Mouse (Mus musculus): ENCODE measurements around the gene Por. TPM values are rescaled to one million over a fixed set of nuclear protein-coding genes. Genes with fewer than 3 reads are reported as not detected.

Gene Por
- polyA plus RNA-seq, 1 experiment from 2014 or later: 93.5 TPM

DNA sequence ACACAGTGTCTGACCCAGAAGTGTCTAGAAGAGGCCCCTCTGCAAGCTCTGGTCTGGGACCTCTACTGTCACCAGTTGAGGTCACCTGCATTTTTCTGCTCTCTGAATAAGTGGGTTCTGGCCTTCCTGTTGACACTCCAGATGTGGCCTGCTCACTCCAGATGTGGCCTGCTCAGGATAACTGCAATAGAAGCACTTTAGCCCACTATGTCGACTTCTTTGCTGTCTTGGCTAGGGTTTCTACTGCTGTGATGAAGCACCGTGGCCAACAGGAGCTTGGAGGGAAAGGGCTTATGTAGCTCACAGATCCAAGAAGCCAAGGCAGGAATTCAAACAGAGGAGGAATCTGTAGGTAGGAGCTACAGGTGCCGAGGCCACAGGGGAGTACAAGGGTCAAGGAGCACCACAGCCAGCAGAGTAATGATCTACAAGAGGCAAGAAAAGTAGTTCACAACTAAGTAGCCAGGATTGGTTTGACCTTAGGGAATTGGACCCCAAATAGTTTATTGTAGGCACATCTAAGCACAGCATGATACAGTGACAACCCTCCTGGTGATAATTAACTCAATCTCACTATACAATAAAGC is 53.4 kb downstream of the Por start:
- H3K27me3 ChIP-seq: no peaks in the 10 kb centered on the region
- H3K9ac ChIP-seq: no peak overlapping the region
- H3K9me3 ChIP-seq: no peaks in the 10 kb centered on the region
- peak overlapping the region; percentile 40; the same call in 1 of the 2 replicates for H3K27ac ChIP-seq
- 32% methylated on average over 3 of the region's 3 CpGs for WGBS
- no peak for ATAC-seq (ENCODE audit: low FRiP score, low read depth)
- H3K4me1 ChIP-seq: peaks cover 62% of the 10 kb centered on the region
- H3K4me2 ChIP-seq (replicated peaks): no peak overlapping the region
- H3K36me3 ChIP-seq: peaks cover 24% of the 10 kb centered on the region
- H3K4me3 ChIP-seq: no peak overlapping the region

DNA sequence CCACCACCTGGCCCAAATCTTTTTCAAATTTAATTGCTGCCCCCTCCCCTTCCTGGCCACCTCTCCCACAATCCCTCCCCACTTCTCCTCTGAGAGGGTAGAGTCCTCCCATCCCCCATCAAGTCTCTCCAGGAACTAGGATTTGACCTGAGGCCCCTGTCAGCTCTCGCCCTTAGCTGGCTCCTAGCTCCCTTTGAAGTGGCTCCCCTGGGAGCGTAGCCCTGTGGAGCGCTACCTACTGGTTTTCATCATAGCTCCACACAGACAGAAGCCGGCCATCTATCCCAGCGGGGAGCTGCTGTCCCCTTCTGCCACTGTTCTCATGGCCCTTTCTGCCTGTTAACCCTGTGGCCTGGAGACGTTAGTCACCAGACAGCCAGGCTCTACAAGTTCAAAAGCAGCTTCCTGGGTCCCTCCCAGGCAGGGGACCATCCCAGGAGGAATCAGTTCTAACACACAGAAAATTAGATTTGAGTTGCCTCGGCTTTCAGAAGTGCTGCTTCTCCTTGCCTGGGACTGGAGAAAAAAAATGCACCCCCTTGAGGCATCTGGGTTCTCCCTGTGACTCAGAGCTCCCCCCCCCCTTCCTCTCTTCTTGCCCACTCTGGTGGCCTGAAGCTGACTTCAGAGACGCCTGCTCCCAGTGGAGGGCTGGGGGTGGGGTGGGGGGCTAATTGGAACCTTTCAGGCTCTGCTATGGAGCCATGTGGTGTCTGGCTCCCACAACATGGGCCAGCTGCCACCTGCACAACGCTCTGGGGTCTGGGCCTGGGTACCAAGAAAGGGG is 54.9 kb downstream of the Por start:
- Histone ChIP-seq H3K9ac (peak overlapping the region; percentile 40; the same call in 1 of the 2 replicates), H3K4me3 (0 out of 2 replicates have a peak overlapping the region, but pooled peaks have one; percentile 37), H3K4me2 (replicated peaks) (peak overlapping the region; percentile 64), H3K36me3 (peaks cover 28% of the 10 kb centered on the region), H3K27me3 (no peaks in the 10 kb centered on the region), H3K27ac (peak overlapping the region; percentile 92), H3K9me3 (no peaks in the 10 kb centered on the region), H3K4me1 (peaks cover 62% of the 10 kb centered on the region)
- peak; percentile 60 for ATAC-seq (ENCODE audit: low FRiP score, low read depth)
- 6% methylated on average over 9 of the region's 9 CpGs for WGBS

DNA sequence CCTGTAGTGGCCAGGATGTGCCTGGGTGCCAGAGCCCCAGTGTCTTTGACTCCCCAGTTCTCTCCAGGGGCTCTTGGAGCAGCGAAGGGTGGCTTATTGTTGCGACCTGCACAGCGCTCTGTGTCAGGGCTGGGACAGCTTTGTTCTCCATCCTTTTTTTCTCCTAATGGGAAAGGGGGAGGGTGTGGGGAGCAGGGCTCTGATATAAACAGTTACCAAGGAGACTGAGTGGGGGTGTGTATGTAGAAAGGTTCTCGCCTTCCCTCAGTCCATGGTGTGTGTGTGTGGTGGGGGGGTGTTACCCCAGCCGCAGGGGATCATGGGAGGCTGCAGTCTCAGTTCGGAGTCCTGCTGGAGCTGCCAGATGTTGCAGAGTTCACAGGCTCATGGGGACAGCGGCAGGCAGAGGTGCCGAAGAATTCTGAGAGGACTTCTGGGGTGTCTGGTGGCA is 55.6 kb downstream of the Por start:
- Histone ChIP-seq H3K4me2 (replicated peaks) (peak overlapping the region; percentile 64), H3K27me3 (no peaks in the 10 kb centered on the region), H3K9me3 (no peaks in the 10 kb centered on the region), H3K27ac (peak overlapping the region; percentile 92), H3K36me3 (peaks cover 28% of the 10 kb centered on the region), H3K4me1 (peaks cover 59% of the 10 kb centered on the region), H3K9ac (peak overlapping the region; percentile 57), H3K4me3 (peak overlapping the region; percentile 37)
- peak; percentile 89 for ATAC-seq (ENCODE audit: low FRiP score, low read depth)
- WGBS: 4% methylated on average over 8 of the region's 8 CpGs

DNA sequence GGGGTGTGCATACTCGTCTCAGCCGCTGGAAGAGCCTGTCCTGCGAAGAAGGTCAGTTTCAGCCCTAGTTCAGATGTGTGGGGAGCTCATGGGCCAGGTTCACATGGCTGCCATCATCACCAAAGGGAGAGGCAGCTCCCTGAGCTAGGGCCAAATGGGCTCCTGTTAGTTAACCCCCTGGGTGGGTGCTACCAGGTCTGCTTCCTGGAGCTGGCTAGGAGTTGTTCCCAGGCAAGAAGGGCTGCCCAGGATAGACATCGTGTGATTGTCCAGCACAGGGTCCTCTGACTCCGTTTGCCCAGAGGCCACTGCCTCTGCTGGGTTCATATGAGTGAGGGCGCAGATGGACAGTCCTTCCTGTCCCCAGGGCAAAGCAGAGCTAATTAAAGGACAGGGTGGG is 56.2 kb downstream of the Por start:
- H3K9me3 ChIP-seq: no peaks in the 10 kb centered on the region
- peak overlapping the region; percentile 57 for H3K9ac ChIP-seq
- 23% methylated on average over 6 of the region's 6 CpGs for WGBS
- peak overlapping the region; percentile 92 for H3K27ac ChIP-seq
- peak overlapping the region; percentile 37 for H3K4me3 ChIP-seq
- peak overlapping the region; percentile 64 for H3K4me2 ChIP-seq (replicated peaks)
- H3K4me1 ChIP-seq: peaks cover 59% of the 10 kb centered on the region
- no peak for ATAC-seq (ENCODE audit: low FRiP score, low read depth)
- H3K27me3 ChIP-seq: no peaks in the 10 kb centered on the region
- peaks cover 31% of the 10 kb centered on the region for H3K36me3 ChIP-seq

DNA sequence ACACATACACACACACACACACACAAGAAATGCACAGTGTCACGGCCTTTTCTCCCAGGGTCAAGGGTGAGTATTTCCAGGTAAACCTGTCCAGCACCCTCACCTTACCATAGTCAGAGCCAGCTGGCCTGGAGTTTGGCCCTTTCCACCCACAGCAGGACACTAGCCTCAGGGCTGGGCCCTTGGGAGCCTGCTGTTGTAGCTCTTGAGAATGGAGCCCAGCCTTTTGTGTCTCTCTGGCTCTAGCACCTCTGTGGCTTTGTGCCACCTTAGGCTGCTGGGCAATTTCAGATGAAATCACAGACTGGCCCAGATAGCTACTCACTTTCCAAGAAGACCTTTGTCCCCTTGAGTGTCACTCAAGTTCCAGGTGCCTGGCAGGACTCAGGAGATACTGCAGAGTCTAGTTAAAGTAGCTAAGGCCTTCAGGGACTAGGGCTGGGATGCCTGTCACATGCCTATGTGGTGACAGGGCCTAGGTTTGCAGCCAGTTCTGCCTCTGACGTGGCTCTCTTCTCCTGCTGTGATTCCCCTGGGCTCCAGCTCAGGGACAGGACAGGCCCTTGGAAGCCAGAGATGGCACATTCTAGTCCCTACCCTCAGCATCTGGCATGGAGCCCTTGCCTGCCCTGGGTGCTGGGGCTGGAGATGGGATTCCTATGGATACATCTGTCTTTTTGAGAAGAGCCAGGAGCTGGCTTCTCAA is 57.0 kb downstream of the Por start:
- no peaks in the 10 kb centered on the region for H3K9me3 ChIP-seq
- H3K4me3 ChIP-seq: peak overlapping the region; percentile 37
- H3K4me1 ChIP-seq: peaks cover 58% of the 10 kb centered on the region

DNA sequence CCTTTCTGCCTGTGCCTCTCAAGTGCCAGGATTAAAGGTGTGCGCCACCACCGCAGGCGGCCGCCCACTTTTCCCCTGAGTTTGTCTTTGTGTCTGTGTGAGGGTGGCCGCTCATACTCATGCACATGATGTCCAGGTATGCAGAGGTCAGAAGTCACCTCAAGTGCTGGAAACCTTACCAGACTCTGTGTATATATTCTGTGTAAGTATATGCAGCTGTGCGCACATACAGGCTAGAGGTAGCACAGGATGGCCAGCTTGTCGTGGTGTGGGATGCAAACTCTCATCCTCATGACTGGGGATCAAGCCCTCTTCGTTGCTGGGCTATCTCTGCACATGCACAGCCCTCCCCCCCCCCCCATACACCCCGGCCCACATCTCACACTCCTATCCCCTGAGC is 58.0 kb downstream of the Por start:
- peaks cover 48% of the 10 kb centered on the region for H3K4me1 ChIP-seq
- H3K4me3 ChIP-seq: no peak overlapping the region
- no peak for ATAC-seq (ENCODE audit: low FRiP score, low read depth)
- no peak overlapping the region for H3K27ac ChIP-seq
- H3K4me2 ChIP-seq (replicated peaks): no peak overlapping the region
- H3K36me3 ChIP-seq: peaks cover 48% of the 10 kb centered on the region
- WGBS: 93% methylated on average over 9 of the region's 9 CpGs
- no peaks in the 10 kb centered on the region for H3K9me3 ChIP-seq
- H3K9ac ChIP-seq: no peak overlapping the region
- no peaks in the 10 kb centered on the region for H3K27me3 ChIP-seq

More for the DNA sequence above, 57.0 kb downstream of the Por start:
- Histone ChIP-seq H3K27me3 (no peaks in the 10 kb centered on the region), H3K9ac (peak overlapping the region; percentile 57), H3K27ac (no peak overlapping the region), H3K36me3 (peaks cover 37% of the 10 kb centered on the region), H3K4me2 (replicated peaks) (peak overlapping the region; percentile 64)
- 54% methylated on average over 2 of the region's 2 CpGs for WGBS
- no peak for ATAC-seq (ENCODE audit: low FRiP score, low read depth)

DNA sequence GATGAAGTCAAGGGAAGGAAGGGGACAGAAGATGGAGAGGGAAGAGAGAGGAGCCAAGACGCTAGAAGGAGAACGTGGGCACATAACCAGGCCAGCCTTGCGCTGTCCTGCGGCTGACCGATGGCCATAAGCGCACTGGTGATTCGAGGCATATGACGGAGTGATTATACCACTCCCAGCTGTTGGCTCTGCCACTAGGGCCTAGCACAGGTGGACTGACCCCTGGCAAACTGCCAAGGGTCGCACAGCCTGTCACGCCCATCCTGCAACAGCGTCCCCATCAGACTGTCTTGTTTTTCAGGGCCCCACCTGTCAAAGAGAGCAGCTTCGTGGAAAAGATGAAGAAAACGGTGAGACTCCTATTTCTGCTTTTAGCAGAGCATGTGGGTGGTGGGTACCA is 58.5 kb downstream of the Por start:
- H3K9me3 ChIP-seq: no peaks in the 10 kb centered on the region
- WGBS: 91% methylated on average over 13 of the region's 13 CpGs
- no peak overlapping the region for H3K4me3 ChIP-seq
- H3K9ac ChIP-seq: no peak overlapping the region
- peaks cover 53% of the 10 kb centered on the region for H3K36me3 ChIP-seq
- H3K27me3 ChIP-seq: no peaks in the 10 kb centered on the region
- peaks cover 43% of the 10 kb centered on the region for H3K4me1 ChIP-seq
- no peak for ATAC-seq (ENCODE audit: low FRiP score, low read depth)
- no peak overlapping the region for H3K4me2 ChIP-seq (replicated peaks)
- no peak overlapping the region for H3K27ac ChIP-seq

DNA sequence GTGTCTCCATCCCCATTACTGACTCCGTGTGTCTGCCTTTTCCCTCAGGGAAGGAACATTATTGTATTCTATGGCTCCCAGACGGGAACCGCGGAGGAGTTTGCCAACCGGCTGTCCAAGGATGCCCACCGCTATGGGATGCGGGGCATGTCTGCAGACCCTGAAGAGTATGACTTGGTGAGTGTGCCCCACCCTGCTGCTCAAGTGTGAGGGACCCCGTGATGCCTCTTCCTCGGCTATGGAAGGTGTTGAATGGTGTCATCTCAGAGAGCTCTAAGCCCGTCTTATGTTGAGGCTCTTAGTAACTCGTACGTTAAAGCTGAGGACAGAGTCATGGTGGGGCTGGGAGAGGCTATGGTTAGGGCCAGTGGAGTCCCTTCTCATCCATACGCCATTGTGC is 59.5 kb downstream of the Por start:
- peaks cover 63% of the 10 kb centered on the region for H3K36me3 ChIP-seq
- no peak overlapping the region for H3K27ac ChIP-seq
- H3K4me3 ChIP-seq: no peak overlapping the region
- ATAC-seq (ENCODE audit: low FRiP score, low read depth): no peak
- H3K9me3 ChIP-seq: no peaks in the 10 kb centered on the region
- no peaks in the 10 kb centered on the region for H3K27me3 ChIP-seq
- WGBS: 91% methylated on average over 13 of the region's 13 CpGs
- no peak overlapping the region for H3K9ac ChIP-seq
- peaks cover 33% of the 10 kb centered on the region for H3K4me1 ChIP-seq
- no peak overlapping the region for H3K4me2 ChIP-seq (replicated peaks)

DNA sequence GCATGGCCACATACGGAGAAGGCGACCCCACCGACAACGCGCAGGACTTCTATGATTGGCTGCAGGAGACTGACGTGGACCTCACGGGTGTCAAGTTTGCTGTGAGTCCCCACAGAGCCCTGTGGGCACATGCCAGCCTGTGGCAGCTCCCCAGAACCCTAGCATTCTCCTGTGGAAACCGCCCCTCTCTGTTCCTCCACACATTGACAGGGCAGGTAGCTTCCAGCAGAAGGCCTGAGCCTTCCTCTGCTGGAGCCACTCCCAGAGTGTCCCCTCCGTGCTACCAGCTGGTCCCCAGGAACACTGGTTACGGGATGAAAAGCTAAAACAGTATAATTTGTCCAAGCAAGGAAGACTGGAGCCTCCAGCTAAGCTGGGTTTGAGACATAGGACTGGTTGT is 60.4 kb downstream of the Por start:
- Histone ChIP-seq H3K4me3 (no peak overlapping the region), H3K4me1 (peaks cover 24% of the 10 kb centered on the region), H3K9me3 (no peaks in the 10 kb centered on the region), H3K27ac (no peak overlapping the region), H3K9ac (no peak overlapping the region), H3K27me3 (no peaks in the 10 kb centered on the region), H3K4me2 (replicated peaks) (no peak overlapping the region), H3K36me3 (peaks cover 72% of the 10 kb centered on the region)
- WGBS: 95% methylated on average over 10 of the region's 10 CpGs
- no peak for ATAC-seq (ENCODE audit: low FRiP score, low read depth)

DNA sequence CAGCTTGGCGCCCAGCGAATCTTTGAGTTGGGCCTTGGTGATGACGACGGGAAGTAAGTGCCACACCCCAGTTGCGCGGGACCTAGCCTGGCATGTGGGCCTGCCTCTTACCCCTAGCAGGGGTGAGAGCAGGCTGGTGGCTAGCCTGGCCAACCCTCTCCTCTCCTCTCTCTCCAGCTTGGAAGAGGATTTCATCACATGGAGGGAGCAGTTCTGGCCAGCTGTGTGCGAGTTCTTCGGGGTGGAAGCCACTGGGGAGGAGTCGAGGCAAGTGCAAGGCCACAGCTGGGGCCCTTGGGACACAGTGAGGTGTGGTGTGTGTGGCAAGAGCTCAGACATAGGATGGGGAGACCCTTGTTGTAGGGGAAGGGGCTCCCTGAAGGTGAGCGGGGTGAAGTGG is 61.1 kb downstream of the Por start:
- ATAC-seq (ENCODE audit: low FRiP score, low read depth): no peak
- WGBS: 91% methylated on average over 10 of the region's 10 CpGs
- no peak overlapping the region for H3K4me2 ChIP-seq (replicated peaks)
- peaks cover 18% of the 10 kb centered on the region for H3K4me1 ChIP-seq
- no peak overlapping the region for H3K9ac ChIP-seq
- H3K27me3 ChIP-seq: no peaks in the 10 kb centered on the region
- H3K27ac ChIP-seq: no peak overlapping the region
- no peaks in the 10 kb centered on the region for H3K9me3 ChIP-seq
- H3K36me3 ChIP-seq: peaks cover 78% of the 10 kb centered on the region
- no peak overlapping the region for H3K4me3 ChIP-seq

DNA sequence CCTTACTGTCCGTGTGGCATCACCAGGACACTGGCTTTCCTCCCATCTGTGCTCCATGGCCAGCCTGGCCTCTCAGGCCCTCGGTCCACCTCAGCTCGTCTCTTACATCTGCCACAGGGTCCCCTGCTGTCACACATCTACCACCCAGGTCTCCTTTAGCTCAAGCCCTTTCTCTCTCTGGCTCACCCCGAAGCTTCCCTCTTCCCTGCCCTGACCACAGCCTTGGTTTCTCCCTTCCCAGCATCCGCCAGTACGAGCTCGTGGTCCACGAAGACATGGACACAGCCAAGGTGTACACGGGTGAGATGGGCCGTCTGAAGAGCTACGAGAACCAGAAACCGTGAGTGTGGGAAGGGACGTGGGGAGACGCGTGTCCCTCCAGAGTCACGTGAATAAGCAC is 61.5 kb downstream of the Por start:
- H3K27ac ChIP-seq: no peak overlapping the region
- ATAC-seq (ENCODE audit: low FRiP score, low read depth): no peak
- H3K4me2 ChIP-seq (replicated peaks): no peak overlapping the region
- H3K9ac ChIP-seq: no peak overlapping the region
- 91% methylated on average over 16 of the region's 16 CpGs for WGBS
- no peak overlapping the region for H3K4me3 ChIP-seq
- no peaks in the 10 kb centered on the region for H3K9me3 ChIP-seq
- H3K36me3 ChIP-seq: peaks cover 82% of the 10 kb centered on the region
- H3K27me3 ChIP-seq: no peaks in the 10 kb centered on the region
- peaks cover 14% of the 10 kb centered on the region for H3K4me1 ChIP-seq

DNA sequence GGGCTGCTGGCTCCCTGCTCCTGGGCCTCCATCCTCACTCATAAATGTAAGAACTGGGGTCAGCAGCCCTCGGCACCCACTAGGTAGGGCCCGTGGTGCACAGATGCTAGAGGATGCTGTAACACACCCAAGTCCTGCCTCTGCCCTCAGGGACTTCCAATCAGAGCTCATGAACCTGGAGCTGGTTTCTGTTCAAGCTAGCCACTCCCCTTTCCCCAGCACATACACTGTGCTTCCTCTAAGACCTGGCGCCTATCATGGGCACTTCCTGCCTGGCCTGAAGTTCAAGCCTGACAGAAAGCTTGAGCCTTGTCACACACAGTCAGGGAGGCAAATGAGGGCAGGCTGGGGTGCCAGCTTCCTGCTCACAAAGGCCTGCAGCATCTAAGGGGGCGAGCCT is 63.2 kb downstream of the Por start:
- ATAC-seq (ENCODE audit: low FRiP score, low read depth): no peak

More for the DNA sequence above, 63.2 kb downstream of the Por start:
- Histone ChIP-seq H3K27ac (no peak overlapping the region), H3K9ac (no peak overlapping the region), H3K4me1 (no peaks in the 10 kb centered on the region), H3K9me3 (no peaks in the 10 kb centered on the region), H3K4me3 (no peak overlapping the region), H3K27me3 (no peaks in the 10 kb centered on the region), H3K4me2 (replicated peaks) (no peak overlapping the region), H3K36me3 (peaks cover 99% of the 10 kb centered on the region)
- 91% methylated on average over 4 of the region's 4 CpGs for WGBS
